Mouse (Mus musculus) spleen, postnatal 36 days (tissue): Measurements from ENCODE around the gene Farp1.
"Not testable (repeated sequence)": the region's sequence is repeated elsewhere in the genome, so short reads cannot be mapped to it uniquely, and the experiment has no call there.

ENCODE experiments used
- DNase-seq, 2 experiments: peaks; one replicate each; pipeline ENCODE4 v3.0.0; 2022; ENCODE audit warnings: low spot score in 2 of 2, mixed read lengths in 1 of 2

The Farp1 gene

DNA sequence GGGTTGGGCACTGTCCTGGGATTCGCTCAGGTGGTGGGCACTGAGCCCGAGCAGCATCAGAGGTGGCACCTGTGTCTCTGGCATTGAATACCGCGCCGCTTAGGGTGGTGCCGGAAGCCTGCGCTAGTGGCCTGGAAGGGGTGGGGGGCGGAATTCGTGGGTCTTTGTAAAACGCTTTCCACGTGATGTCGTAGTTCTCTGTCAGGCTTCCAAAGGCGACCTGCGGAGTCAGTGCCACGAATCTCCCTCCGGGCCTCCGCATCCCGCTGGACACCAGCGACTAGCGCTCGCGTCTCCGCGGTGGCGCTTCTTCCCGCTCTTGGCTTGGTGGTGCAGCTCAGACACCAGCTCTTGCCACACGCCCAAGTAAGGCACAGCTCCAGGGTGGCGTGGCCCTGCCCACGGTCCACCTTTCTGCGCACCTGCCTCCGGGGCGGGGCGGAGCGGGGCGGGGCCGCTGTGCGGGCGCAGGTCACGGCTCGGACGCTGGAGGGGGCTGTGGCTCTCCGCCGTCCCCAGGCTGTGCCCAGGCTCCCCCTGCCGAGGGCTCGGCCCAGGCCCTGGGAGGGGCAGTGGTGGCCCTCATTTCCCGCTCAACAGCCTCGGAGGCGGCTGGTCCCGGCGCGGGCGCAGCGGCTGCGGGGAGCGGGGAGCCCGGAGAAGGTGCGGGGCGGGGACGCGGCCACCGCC is at the start of gene Farp1:
Gene Farp1 (plus strand): TSS at position 228 of the 690 bp plus-strand sequence.
- DNase-seq = peak; percentile 46 to 51

DNA sequence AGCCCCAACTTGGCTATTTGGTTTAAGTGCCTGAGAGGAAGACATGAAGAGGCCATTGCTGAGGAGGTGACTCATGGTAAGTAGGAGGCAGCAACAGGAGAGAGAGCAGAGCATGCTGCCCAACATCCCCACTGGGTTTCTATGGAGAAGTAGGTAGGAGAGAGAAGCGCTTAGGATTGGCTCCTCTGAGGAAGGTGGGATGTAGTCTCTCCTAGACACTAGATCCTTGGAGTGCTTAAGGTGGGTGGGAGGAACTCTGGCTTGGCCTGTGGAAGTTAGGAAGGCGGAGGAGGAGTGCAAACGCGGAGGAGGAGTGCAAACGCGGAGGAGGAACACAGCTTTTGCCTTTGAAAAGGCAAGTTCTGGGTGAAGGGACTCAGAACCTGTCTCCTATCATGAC is 45.9 kb upstream of the Farp1 start:
- DNase-seq = no peak

DNA sequence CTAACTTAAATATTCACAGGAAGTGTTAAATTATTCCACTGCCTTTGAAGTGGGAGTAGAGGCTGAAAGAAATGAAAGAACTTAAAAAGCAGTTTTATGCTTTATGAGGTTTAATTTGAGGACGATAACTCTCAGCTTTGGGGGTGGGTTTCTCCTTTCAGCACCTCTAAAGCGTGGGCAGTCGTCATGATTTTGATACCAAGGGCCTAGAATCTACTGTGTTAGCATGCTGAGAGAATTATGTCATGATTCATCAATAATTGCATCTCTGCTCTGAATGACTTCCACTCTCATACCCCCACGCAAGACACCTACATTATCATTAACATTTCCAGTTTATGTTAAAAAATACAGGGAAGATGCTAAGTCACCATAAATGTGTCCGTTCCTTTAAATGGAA is 37.3 kb upstream of the Farp1 start:
- DNase-seq = no peak

DNA sequence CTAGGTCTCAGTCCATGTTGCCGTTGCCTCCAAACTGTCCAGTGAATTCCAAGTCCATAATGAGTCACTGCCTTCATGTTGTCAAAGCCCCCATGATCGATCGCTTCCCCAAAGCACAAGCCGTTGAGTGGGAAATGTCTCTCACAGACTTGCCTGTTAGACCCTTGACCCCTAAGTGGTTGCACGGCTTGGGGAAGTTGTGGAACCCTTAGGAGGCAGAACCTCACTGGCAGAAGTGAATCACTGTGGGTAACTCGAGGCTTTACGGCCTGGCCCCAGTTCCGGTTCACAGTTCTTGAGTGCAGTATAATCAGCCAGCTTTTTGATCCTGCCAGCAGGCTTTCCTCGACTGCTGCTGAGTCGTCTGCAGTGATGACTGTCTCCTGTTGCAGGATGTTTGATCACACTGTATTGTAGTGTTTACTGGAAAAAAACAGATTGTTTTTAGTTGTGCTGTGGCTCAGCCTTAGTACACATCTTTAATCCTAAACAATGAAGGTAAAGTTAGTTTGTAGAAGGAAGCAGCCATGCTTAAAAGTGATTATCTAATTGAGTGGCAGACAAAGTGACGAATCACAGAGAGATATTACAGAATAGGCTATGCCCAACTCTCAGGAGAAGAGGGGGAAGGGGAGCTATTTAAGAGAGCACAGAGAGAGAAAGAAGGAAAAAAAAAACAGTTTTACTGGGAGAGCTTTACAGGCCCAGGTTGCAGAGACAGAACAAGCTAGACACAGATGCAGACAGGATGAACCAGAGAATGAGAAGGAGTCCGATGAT is 34.2 kb upstream of the Farp1 start:
- DNase-seq = no peak

DNA sequence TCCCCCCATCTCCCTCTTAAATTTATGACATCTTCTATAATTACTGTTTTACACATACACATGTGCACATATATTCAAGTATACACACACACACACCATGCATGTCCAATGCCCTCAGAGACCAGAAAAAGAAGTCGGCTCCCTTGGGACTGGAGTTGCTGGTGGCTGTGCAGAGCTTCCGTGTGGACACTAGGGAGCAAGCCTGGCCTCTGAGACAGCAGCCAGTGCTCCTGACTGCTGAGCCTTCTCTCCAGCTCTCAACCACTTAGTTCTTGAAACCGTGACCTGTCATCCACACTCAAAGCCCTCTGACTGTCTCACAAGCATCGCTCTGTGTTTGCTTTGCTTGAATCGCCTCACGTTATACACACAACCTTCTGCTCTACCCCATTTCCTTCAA is 29.4 kb upstream of the Farp1 start:
- DNase-seq = no peak

DNA sequence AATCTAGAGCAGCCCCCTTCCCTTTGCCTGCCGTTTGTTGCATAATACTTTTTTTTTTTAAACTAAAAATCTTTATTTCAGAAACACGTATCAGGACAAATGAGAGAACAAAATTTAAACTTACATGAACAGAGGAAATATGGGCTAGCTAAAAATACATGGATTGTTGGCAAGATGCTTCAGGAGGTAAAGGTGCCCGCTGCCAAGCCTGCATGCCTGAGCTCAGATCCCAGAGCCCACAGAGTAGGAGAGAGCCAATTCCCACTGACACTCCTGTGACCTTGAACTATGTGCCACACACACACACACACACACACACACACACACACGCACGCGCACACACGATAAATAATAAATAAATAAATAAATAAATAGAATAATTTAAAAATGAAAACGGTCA is 29.0 kb upstream of the Farp1 start:
- DNase-seq = no peak

DNA sequence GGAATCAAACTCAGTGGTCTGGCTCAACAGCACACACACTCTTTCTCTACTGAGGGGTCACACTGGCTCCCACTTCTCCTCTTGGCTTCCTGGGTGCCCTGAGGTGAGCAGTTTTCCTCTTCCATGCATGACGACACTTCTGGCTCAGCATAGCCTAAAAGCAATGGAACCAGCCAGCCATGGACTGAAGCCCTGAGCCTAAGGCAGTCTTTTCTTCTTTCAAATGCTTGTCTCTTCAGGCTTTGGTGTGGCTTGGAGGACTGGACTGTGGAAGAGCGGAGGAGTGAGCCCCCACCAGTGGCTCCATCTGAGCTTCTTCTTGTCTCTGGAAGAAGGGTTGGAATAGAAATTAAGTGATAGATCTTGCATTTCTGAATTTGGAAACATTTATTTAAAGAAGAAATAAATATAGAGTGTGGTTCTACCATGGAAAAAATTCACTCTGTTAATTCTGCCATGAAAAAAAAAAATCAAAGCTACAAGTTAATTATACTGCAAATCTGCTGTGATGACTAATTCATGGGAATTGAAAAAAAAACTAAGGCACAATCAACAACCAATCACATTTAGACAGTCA is 19.8 kb upstream of the Farp1 start:
- DNase-seq = no peak

DNA sequence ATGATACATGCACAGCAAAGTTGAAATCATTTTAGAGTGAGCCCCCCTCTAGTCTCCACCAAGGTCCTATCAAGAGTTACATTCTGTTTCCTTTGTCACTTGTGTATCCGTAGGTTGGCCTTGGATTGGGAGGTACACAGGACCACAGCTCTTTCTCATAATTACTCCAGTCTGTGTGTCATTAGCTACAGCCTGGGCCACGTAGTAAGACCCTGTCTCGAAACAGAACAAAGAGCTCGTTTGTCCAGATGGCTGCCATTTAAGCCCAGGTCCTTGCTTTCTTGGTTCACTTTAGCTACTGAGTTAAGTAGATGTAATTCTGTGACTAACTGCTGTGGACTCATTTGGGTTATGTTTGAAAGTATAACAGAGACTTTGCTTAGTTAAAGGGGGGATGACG is 12.6 kb upstream of the Farp1 start:
- no peak for DNase-seq

DNA sequence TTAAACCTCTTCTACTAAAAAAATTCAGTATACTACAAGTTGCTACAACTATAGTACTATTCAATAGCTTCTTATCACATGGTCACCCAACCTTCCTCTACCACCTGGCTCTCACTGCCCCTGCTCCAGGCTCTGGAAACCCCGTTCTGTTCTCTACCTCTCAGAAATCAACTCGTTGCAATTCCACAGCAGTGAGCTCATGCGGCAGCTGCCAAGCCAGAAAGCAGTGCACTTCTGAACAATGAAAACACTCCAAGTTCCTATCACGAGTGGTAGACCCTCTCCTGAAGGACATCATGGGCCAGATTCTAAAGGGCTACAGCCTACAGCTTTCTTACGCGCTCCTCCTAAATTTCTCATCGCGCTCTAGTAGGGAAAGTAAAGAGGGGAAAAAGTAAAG is 9.6 kb upstream of the Farp1 start:
- DNase-seq = no peak

DNA sequence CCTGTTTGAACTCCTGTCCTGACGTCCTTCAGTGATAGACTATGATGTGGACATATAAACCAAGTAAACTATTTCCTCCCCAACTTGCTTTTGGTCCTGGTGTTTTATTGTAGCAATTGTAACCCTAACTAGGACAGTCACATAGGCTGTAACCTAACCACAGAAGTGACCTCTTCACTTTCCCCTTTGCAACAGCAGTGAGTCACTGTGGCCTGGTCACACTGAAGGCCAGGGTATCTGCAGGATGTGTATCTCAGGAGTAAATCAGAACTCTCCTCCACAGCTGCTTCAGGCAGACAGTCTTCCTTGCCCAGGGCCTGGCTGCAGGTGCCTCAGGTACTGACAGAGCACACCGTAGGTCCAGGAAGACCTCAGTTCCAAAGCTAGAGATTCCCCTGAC is 3.6 kb upstream of the Farp1 start:
- DNase-seq = no peak

DNA sequence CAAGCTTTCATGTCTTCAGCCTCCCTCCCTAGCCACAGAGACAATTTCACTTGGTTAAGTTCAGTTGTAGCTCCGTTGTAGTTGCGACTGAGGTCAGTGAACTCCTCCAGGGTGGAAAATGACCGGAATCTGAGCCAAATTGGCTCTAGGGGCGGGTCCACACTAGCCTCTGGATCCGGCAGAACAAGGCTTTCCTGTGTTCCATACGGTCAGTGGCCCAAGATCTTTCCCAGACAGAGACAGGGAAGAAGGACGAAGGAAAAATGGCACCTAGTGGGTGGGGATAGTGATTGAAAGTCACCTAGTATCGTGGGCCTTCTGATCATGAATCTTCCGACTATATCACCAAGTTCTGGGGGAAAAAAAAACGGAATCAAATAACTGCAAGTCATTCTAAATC is 475 bp upstream of the Farp1 start:
- no peak for DNase-seq

DNA sequence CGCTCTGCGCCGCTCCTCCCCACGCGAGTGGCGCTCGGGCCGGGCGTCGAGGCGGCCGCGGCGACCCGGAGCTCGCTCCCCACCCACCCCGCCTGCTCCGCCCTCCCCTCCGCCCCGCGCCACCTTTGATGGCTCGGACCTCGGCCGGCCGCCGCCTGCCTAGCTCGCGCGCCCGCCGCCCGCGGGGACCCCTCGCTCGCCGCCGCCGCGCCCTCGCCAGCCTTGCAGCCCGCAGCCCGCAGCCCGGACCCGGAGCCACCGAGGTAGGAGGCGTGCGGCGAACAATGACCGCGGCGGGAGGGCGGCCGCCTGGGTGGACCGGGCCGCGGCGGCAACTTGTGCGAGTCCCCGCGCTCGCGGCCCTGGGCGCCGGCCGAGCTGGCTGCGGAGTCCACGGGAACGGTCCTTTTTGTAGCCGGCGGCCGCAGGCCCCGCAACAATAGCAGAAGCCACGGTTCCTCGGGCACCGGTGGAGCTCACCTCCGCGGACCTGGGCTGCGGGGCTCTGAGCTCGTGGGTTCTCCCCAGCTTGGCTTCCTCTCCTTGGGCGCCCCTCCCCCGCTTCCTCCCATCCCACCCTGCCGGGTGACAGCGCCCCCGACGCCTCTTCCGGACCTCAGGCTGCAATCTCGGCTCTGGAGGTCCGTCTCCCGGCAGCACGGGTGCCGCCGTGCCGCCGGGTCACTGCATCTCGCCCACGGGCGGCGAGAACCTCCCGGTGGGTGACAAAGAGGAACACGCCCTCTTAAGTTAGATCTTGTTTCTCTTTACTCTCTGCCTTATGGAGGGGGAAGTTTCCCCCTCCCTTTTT is 868 bp downstream of the Farp1 start:
- DNase-seq = peak; percentile 24 to 34

DNA sequence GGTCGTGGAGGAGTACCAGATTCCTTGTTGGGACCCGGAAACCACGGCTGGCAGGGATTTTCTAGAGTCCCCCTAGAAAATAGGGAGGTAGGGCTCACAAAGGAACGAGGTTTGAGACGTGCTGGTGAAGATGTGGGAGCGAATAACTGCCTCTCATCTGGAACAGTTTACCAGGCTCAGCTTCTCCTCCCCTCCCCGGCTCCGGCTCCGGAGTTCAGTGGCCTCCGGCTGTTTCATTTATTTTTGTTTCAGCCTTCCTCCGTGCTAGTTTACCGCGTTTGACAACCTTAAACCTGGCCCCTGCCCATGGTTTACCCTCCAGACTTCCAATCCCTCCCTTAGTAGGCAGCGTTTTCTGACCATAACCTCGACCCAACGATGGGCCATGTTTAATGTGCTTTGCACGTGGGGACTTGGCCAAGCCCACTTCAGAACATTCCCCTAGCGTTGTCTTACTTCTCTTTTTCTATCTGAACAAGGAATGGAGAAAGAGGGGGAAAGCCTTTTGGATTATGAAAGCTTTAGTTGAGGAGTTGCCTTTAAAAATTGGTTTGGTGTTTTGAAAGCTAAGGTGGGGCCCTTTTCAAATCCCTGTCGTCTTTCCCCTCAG is 1.7 kb downstream of the Farp1 start:
- no peak for DNase-seq

DNA sequence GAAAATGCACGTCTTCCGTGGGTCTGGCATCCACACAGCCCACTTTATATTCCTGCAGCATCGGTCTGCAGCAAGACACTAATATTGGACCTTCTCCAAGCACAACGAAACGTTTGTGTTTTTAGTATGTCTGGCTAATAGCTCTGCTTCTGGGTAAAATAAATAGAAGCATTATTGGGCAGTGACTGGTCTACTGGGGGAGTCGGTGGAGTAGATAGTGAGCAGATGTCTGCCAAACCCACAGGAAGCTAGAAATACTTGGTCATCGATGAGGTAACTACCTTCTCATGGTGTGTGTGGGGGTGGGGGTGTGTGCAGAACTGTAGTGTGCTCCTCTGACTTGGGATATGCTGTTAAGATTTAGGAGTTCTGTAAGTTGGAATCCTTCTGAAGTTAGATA is 2.3 kb downstream of the Farp1 start:
- no peak for DNase-seq

DNA sequence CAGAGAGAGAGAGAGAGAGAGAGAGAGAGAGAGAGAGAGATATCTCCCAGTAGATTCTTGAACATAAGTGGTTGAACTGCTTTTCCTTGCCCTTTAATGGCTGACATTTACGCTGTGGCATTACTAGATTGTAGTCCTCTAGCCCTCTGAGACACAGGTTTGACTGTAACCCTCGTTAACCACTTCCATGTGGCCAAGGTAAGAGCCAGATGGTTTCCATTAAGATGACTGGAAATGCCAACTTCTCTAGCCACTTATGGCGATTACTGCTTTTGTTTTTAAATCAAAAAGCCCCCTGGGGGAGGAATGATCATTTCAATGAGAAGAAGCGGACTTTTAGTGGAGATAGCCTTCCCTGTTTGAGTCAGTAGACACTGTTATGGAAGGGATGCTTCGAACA is 3.7 kb downstream of the Farp1 start:
- no peak for DNase-seq

DNA sequence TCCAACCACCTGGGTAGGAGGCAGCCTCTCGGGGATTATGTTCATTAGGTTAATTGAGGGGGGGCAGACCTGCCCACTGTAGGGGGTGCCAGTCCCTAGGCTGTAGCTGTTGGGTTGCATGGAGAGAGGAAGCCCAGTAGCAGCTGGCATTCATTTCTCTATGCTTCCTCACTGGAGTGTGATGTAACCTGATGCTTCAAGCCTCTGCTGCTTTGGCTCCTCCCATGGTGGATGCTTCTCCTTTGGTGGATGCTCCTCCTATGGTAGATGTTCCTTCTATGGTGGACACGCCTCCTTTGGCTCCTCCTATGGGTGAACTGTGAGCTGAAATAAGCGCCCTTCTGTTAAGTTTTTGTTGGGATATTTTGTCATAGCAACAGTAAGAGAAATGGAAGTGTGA is 9.1 kb downstream of the Farp1 start:
- DNase-seq = no peak

DNA sequence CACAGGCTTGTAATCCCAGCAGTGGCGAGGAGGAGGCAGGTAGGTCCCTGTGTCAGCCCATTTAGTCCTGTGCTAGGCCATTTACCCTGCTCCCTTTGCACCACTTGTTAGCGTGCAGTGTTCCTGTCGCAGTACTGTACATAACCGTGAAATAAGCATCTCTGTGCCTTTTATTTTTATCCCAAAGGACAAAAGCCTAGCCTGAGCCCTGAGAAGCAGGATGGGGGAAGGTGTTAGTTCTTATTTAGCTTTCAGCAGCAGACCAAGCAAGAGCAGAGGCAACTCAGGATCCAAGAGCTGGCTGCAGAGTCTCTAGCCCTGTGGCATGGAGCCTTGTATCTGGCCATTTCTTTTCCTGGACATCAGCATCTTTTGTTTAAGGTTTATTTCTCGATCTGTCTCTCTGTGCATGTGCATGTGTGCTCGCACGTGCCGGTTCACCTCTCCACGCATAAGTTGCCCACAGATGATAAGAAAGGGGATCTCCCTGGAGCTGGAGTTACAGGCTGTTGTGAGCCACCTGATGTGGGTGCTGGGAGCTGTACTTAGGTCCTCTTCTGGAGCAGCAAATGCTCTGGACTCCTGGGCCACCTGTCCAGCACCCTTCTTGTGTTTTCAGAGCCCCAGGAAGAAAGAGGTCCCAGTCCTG is 11.4 kb downstream of the Farp1 start:
- DNase-seq = no peak

DNA sequence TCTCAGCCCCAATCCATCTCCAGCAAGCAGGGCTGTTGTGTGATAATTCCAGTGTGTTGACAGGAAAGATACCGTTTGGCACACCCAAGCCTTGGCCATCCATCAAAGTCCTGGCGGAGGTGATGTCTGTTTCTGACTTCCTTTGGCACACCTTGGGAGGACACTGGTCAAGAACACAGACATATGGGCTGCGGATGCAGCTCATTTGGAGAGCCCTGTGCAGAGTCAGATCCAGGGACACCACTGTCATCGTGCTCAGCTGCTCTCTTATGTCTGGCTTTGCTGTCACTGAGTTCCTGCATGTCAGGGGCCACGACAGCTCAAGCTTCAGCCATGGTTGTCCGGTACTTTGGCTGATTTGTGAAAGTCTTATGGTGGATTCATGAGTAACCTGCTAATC is 12.8 kb downstream of the Farp1 start:
- no peak for DNase-seq

DNA sequence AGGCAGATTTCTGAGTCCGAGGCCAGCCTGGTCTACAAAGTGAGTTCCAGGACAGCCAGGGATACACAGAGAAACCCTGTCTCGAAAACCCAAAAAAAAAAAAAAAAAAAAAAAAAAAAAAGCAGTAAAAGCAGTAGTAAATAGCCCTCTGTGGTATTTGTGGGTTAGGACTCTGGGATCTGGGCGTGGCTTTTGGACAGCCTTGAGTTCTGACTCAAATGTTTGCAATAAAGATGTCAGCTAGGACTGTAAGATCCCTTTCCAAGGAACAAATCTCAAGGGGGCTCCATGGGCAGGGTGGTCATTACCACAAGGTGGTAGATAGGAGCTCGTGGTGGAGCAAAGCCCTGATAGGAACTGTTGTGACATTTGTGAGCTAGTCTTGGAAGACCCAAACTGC is 16.0 kb downstream of the Farp1 start:
- DNase-seq = not testable (repeated sequence)

DNA sequence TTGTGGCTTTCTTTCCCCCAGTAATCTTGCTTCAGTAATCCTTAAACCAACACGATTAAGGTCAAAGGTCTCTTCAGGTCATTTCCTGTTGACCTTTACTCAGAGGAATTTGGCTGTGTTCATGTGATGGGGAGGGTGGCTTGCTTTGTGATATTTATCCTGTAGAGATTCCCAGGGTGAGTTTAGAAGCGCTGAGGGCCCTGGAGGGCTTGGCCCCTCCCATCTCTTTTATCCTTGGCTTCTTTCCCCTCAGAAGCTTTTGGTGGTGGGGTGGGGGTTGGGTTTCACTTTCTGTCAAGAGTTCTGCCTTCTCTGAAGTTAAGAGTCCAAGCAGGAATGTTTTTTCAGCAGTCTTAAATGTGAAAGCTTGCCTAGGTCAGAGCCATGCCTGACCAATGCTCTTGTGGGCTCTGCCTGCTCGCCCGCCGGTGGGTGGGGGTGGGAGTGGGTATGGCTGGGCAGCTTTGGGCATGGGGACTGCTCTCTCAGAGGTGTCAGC is 18.1 kb downstream of the Farp1 start:
- no peak for DNase-seq

DNA sequence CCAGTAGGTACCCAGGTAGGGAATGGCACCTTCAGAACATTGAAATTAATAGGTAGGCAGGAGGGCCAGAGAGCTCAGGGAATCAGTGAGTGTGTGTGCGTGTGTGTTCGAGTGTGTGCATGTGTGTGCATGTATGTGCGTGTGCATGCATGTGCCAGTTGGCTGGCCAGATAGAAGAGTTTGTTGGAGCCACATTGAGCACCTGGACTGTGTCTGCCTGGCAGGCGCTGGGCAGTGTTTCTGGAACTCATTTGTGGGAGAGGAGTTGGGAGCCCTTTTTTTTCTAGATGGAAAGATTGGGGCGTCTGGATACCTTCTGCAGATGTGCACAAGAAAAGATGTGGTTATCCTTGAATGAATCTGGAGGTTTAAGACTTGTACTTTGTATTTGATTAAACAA is 19.1 kb downstream of the Farp1 start:
- DNase-seq = no peak
